Mouse (Mus musculus) liver, postnatal 0 days (tissue): ENCODE measurements around the gene Pfkl. TPM values are rescaled to one million over a fixed set of nuclear protein-coding genes. Genes with fewer than 3 reads are reported as not detected.
"Not testable (repeated sequence)": the region's sequence is repeated elsewhere in the genome, so short reads cannot be mapped to it uniquely, and the experiment has no call there.

Source experiments
- ATAC-seq: fragments of 200-750 bp; cut with Nextera tagmentation; 2 replicates; pipeline ENCODE4 v1.8.0; 2017; ENCODE audit warnings: mild to moderate bottlenecking, moderate library complexity
- DNase-seq: peaks from one replicate; pipeline ENCODE4 v3.0.0-alpha.2; 2016
- H3K27ac ChIP-seq: fragments of 300-500 bp; sonication (generic); 2 replicates; pipeline ENCODE4 v1.5.1; 2014; ENCODE audit warnings: antibody characterized with exemption, moderate library complexity, mild to moderate bottlenecking, low read depth
- H3K27me3 ChIP-seq: fragments of 300-500 bp; sonication (generic); 2 replicates; pipeline ENCODE4 v1.6.1; 2014; ENCODE audit warnings: low read length, control low read depth, mixed read lengths; ENCODE audit not compliant: insufficient read depth
- H3K36me3 ChIP-seq: fragments of 300-500 bp; sonication (generic); replicated peaks from 2 replicates; pipeline ENCODE4 v1.6.1; 2014; ENCODE audit warnings: mild to moderate bottlenecking, control low read depth, low read length, moderate library complexity, mixed read lengths; ENCODE audit not compliant: insufficient read depth
- H3K4me1 ChIP-seq: fragments of 300-500 bp; sonication (generic); 2 replicates; pipeline ENCODE4 v1.6.1; 2014; ENCODE audit warnings: antibody characterized with exemption, mild to moderate bottlenecking, control low read depth; ENCODE audit not compliant: insufficient read depth
- H3K4me2 ChIP-seq: fragments of 300-500 bp; sonication (generic); 2 replicates; pipeline ENCODE4 v1.6.1; 2014; ENCODE audit warnings: low read depth, mild to moderate bottlenecking, low read length, moderate library complexity, mixed read lengths
- H3K4me3 ChIP-seq: fragments of 300-500 bp; sonication (generic); 2 replicates; pipeline ENCODE4 v1.5.1; 2014; ENCODE audit warnings: low read depth, low read length
- H3K9ac ChIP-seq: fragments of 300-500 bp; sonication (generic); replicated peaks from 2 replicates; pipeline ENCODE4 v1.6.1; 2014; ENCODE audit warnings: mild to moderate bottlenecking, moderate library complexity
- H3K9me3 ChIP-seq: fragments of 300-500 bp; sonication (generic); 2 replicates; pipeline ENCODE4 v1.6.1; 2016; ENCODE audit warnings: mild to moderate bottlenecking, control low read depth, low read length, mixed read lengths
- CTCF ChIP-seq: sonication (generic); IDR thresholded peaks from 2 replicates; pipeline ENCODE4 v1.5.1; 2016; ENCODE audit warnings: antibody characterized with exemption, low read depth
- EP300 ChIP-seq: IDR thresholded peaks from 2 replicates; pipeline ENCODE4 v1.6.1; 2016; ENCODE audit warnings: antibody characterized with exemption, low read depth, mild to moderate bottlenecking
- WGBS: fragments of 180-500 bp; shearing (Covaris S2); extraction: QIAGEN DNeasy Blood & Tissue Kit; methylation state at CpG from one replicate; pipeline ENCODE4 v1.1.7; 2014; ENCODE audit not compliant: insufficient replicate concordance; 5-methylcytosine and 5-hydroxymethylcytosine counted together
- polyA plus RNA-seq: library from polyadenylated mRNA; unstranded; fragments of >200 nt; fragmentation: Nextera tagmentation; extraction: Ambion mirVana; gene quantifications from 2 replicates; pipeline ENCODE4 v1.2.1, GENCODE M21; 2015

Pfkl gene
- polyA plus RNA-seq, 1 experiment from 2014 or later, result 31.3 TPM

DNA sequence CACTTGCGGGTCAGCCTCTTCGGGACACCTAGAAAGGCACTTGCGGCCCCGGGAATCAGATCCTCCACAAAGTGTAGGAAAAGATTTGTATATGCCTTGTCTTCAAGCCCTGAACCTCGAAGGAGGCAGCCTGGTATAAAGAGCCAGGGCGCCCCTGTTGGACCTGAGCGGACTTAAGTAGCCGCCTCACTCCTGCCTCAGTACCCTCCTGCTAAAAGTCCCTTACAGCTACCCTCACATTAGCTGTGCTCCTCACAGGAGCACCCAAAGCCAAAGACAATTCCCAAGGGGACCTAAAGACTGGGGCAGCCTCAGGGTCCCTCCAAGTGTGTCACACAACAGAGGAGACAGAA is 39.9 kb downstream of the Pfkl start:
- TF ChIP-seq EP300 (no peak), CTCF (no peak)
- no peaks in the 10 kb centered on the region for H3K9me3 ChIP-seq
- peaks cover 9% of the 10 kb centered on the region for H3K4me1 ChIP-seq
- H3K36me3 ChIP-seq, result no peaks in the 10 kb centered on the region
- H3K4me2 ChIP-seq, result peak overlapping the region; percentile 52
- peak overlapping the region; percentile 56 for H3K27ac ChIP-seq
- DNase-seq, result no peak
- 4% methylated on average over 8 of the region's 8 CpGs for whole genome bisulfite sequencing
- H3K27me3 ChIP-seq, result peaks cover 22% of the 10 kb centered on the region
- H3K4me3 ChIP-seq, result peak overlapping the region; percentile 25
- no peak overlapping the region for H3K9ac ChIP-seq
- ATAC-seq, result no peak

DNA sequence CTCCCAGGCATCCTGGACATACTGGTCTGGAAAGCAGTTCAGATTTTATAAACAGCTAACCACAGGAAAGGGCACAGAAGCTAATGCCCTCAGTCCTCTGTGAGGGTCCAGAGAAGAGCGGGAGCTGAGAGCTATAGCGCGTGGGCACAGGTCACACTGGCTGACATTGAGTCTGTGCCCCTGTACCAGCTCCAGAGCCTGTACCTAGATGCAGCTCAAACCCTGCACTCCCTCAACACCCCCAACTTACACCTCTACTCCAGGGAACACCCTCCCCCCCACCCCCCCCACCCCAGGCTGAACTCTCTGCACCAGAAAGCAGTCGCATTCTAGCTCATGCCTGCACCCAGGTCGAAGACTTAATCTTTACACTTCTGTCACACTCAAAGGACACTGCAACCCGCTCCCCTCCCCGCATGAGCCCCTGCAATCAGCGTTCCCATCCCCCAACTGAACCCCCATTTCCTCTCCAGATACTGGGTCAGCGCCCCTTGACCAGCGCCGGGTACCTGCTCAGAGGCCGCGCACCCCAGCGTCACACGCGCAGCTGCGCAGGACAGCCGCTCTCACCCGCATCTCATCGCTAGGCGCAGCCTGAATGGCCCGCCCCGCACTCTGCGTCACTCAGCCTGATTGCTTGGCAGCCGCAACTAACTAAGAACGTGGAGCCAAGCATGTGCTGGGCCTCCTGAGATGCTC is 40.5 kb downstream of the Pfkl start:
- 0 out of 2 replicates have a peak, but pooled peaks have one; percentile 14 for ATAC-seq
- 7% methylated on average over 25 of the region's 26 CpGs for WGBS
- Histone ChIP-seq H3K4me2 (peak overlapping the region; percentile 52), H3K9ac (no peak overlapping the region), H3K9me3 (no peaks in the 10 kb centered on the region), H3K36me3 (no peaks in the 10 kb centered on the region), H3K4me3 (peak overlapping the region; percentile 25), H3K4me1 (peaks cover 5% of the 10 kb centered on the region; the same call in 1 of the 2 replicates), H3K27me3 (peaks cover 22% of the 10 kb centered on the region), H3K27ac (peak overlapping the region; percentile 56)
- TF ChIP-seq EP300 (no peak), CTCF (no peak)
- DNase-seq, result peak; percentile 59

DNA sequence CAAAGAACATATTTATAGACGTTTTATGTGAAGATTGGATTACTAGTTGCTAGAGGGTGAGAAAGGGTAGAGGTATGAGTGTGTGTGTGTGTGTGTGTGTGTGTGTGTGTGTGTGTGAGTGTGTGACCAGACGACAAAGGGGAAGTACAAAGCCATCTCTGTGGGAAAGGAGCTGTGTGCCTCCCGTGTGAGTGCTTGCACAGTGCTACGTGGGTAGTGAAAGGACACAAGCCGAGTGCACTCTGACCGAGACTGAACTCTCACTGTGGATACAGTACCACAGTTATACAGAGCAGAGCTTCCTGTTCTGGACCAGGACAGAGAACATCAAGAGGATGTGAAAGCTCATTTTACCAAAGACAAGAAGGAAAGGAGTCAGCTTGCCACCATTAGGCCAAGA is 45.9 kb downstream of the Pfkl start:
- WGBS, result 35% methylated on average over 6 of the region's 6 CpGs
- Histone ChIP-seq H3K27me3 (peaks cover 6% of the 10 kb centered on the region), H3K4me3 (no peak overlapping the region), H3K4me2 (no peak overlapping the region), H3K27ac (peak overlapping the region; percentile 48; the same call in 1 of the 2 replicates), H3K4me1 (0 out of 2 replicates have a peak, but pooled peaks cover 3% of the 10 kb centered on the region), H3K9ac (no peak overlapping the region), H3K9me3 (no peaks in the 10 kb centered on the region), H3K36me3 (no peaks in the 10 kb centered on the region)
- peak; percentile 67 for ATAC-seq
- TF ChIP-seq CTCF, result no peak
- TF ChIP-seq EP300, result no peak
- no peak for DNase-seq

DNA sequence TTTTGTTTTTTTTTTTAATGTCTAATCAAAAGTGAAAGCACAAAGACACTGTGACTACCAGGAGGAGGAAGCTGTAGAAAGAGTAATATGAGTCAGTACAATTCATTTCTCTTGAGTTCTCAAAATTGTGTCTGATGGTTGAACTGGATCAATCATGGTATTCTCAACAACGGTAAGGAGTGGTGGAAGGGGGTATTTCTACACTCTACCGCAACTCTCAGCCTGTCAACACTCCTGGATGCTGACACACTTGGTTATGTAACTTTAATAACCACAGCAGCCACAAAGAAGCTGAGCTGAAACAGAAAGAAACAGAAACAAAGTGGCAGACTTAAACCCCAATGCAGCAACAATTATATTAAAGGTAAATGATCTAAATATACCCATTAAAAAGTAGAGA is 47.2 kb downstream of the Pfkl start:
- DNase-seq (no peak), ATAC-seq (0 out of 2 replicates have a peak, but pooled peaks have one; percentile 37)
- Histone ChIP-seq H3K27me3 (no peaks in the 10 kb centered on the region), H3K9me3 (no peaks in the 10 kb centered on the region), H3K27ac (peak overlapping the region; percentile 39; the same call in 1 of the 2 replicates), H3K4me2 (no peak overlapping the region), H3K4me3 (no peak overlapping the region), H3K9ac (no peak overlapping the region), H3K4me1 (0 out of 2 replicates have a peak, but pooled peaks cover 3% of the 10 kb centered on the region), H3K36me3 (no peaks in the 10 kb centered on the region)
- TF ChIP-seq CTCF (no peak), EP300 (peak; percentile 46; the same call in 1 of the 2 replicates)
- 31% methylated on average over 2 of the region's 2 CpGs for WGBS

DNA sequence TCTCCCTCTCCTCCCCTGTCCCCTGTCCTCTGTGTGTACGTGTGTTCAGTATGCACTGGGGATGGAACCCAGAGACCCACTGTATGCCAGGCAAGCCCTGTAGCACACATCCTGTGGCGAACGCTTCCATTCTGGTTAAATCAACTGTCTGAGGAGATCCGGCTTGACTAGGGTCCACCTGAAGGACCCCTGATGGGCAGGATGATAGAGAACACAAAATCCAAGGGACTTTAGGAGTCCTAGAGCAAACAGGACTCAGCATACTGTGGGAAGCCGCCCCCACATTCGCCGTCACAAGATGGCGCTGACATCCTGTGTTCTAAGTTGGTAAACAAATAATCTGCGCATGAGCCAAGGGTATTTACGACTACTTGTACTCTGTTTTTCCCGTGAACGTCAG is 59.4 kb downstream of the Pfkl start:
- not testable (repeated sequence) for H3K9ac ChIP-seq, H3K4me3 ChIP-seq, H3K36me3 ChIP-seq, ATAC-seq, H3K27me3 ChIP-seq, H3K4me1 ChIP-seq, H3K9me3 ChIP-seq, DNase-seq, H3K4me2 ChIP-seq, H3K27ac ChIP-seq
- WGBS, result 88% methylated on average over 8 of the region's 12 CpGs

DNA sequence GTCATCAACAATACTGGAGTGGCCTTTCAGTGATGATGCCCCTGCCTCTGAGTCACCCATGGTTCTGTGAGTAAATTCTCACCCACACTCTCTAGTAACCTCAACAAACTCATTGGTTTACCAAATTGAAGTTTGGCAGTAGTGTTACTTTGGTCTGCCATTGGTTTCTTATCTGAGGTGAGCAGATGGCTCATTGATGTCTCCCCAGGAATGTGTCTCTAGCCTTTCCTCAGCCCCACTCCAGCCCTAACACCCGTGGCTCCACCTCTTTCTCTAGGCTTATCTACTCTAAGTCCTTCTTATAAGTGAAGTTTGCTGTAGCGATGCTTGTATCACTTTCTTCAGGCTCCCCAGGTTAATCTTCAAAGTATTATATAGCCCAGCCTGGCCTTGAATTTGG is 70.2 kb downstream of the Pfkl start:
- Histone ChIP-seq H3K4me3 (no peak overlapping the region), H3K27me3 (no peaks in the 10 kb centered on the region), H3K9ac (no peak overlapping the region), H3K9me3 (no peaks in the 10 kb centered on the region), H3K36me3 (no peaks in the 10 kb centered on the region), H3K4me1 (no peaks in the 10 kb centered on the region), H3K27ac (no peak overlapping the region), H3K4me2 (no peak overlapping the region)
- no peak for ATAC-seq
- DNase-seq, result no peak
- TF ChIP-seq EP300, result no peak
- TF ChIP-seq CTCF, result no peak
- 48% methylated on average over 2 of the region's 2 CpGs for WGBS

Other genes with a start within 250 kb of the Pfkl start
- not detected in 2 replicates for gene Gm3238, start 238.8 kb downstream of the Pfkl start, polyA plus RNA-seq
- not detected in 2 replicates for gene Gm7138, start 233.1 kb downstream of the Pfkl start, polyA plus RNA-seq
- not detected in 2 replicates for gene Gm3250, start 227.5 kb downstream of the Pfkl start, polyA plus RNA-seq
- not detected in 2 replicates for gene Gm7137, start 221.9 kb downstream of the Pfkl start, polyA plus RNA-seq
- not detected in 2 replicates for gene Gm9639, start 215.0 kb downstream of the Pfkl start, polyA plus RNA-seq
- gene Gm19668, start 210.9 kb downstream of the Pfkl start, polyA plus RNA-seq, result not detected in 2 replicates
- not detected in 2 replicates for gene Gm9507, start 198.2 kb downstream of the Pfkl start, polyA plus RNA-seq
- not detected in 2 replicates for gene Gm2696, start 195.4 kb downstream of the Pfkl start, polyA plus RNA-seq
- not detected in 2 replicates for gene Krtap10-4, start 183.0 kb downstream of the Pfkl start, polyA plus RNA-seq
- not detected in 2 replicates for gene Krtap10-10, start 174.1 kb downstream of the Pfkl start, polyA plus RNA-seq
- gene Gm36176, start 163.3 kb downstream of the Pfkl start, polyA plus RNA-seq, result not detected in 2 replicates
- not detected in 2 replicates for gene Gm10318, start 157.2 kb downstream of the Pfkl start, polyA plus RNA-seq
- gene Gm3285, start 148.1 kb downstream of the Pfkl start, polyA plus RNA-seq, result not detected in 2 replicates
- gene Lrrc3, start 107.5 kb downstream of the Pfkl start, polyA plus RNA-seq, result 24.4 and 26.6 TPM in 2 replicates
- 1.5 and 1.7 TPM in 2 replicates for gene Trpm2, start 39.5 kb downstream of the Pfkl start, polyA plus RNA-seq
- gene 1810043G02Rik, start 31.6 kb downstream of the Pfkl start, polyA plus RNA-seq, result 4.0 and 4.4 TPM in 2 replicates
- not detected in 2 replicates for gene Dnmt3l, start 31.9 kb upstream of the Pfkl start, polyA plus RNA-seq
- gene Aire, start 33.5 kb upstream of the Pfkl start, polyA plus RNA-seq, result not detected in 2 replicates
- 0.86 and 1.2 TPM in 2 replicates for gene Icosl, start 59.2 kb upstream of the Pfkl start, polyA plus RNA-seq
- gene D10Jhu81e, start 159.7 kb upstream of the Pfkl start, polyA plus RNA-seq, result 20.8 and 23.9 TPM in 2 replicates
- gene Pwp2, start 175.1 kb upstream of the Pfkl start, polyA plus RNA-seq, result 5.3 and 6.1 TPM in 2 replicates
- 13.9 and 14.7 TPM in 2 replicates for gene Trappc10, start 234.6 kb upstream of the Pfkl start, polyA plus RNA-seq